Mouse (Mus musculus): Measurements from ENCODE around the gene Loxl1. TPM values are rescaled to one million over a fixed set of nuclear protein-coding genes. Genes with fewer than 3 reads are reported as not detected.

Loxl1 gene
- 2.3 and 2.7 TPM in 2 replicates for polyA plus RNA-seq (2012; rRNA removed)

DNA sequence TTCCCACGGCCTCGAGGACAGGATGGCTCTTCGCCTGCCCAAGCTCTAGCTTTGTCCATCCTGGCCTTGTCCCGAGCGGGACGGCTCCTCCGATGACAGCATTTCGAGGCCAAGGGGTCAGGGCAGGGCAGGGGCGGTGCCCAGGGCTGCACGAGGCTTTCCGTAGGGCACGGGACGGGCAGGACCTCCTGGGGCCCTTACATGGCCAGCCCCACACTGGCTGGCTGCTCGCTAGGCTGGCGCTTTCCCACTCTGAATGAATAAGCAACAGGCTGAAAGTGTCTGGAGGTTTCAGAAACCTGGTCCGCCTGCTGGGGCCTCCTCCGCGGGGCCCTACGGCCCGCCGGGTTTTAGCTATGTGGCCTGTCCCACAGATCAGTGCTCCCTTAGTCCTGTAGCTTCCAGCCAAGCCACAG is at the start of gene Loxl1:
Gene Loxl1, minus strand, starts transcription at position 243 of the 416 bp plus-strand sequence.
- H3K27ac ChIP-seq (ENCODE audit: insufficient read depth, low read length) = no peak within 1 kb of the TSS

DNA sequence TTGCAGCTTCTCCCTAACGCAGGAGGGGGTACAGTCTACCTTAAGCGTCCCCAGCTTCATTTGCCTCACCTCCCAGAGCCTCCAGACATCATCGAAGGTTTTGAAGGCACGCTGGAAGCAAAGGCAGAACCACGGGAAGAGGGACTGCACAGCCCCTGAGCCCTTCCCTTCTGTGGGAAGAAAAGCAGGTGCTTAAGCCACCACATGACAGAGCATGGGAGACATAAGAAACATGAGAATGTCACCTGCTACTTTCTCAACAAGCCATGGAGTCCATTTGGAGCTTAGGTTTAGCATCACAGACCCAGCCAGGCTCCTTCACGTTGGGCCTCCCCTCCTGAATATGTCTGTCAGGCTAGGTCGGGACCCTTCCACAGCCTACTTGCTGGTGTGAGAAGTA is 49.0 kb upstream of the Loxl1 start:
- WGBS = 70% methylated on average over 7 of the region's 7 CpGs
- 0 out of 2 replicates have a peak, but pooled peaks cover 3% of the 10 kb centered on the region for H3K4me1 ChIP-seq (ENCODE audit: control insufficient read depth, insufficient read depth, low read length)
- H3K27me3 ChIP-seq (ENCODE audit: control insufficient read depth, insufficient read depth, low read length) = no peaks in the 10 kb centered on the region
- no peak overlapping the region for H3K4me3 ChIP-seq (replicated peaks; ENCODE audit: insufficient read depth, low read depth, low read length)
- TF ChIP-seq CTCF (IDR thresholded peaks at IDR 0.05; ENCODE audit: borderline replicate concordance, insufficient read depth, low read depth, low read length) = no peak
- no peak for TF ChIP-seq POLR2A (IDR thresholded peaks at IDR 0.05; ENCODE audit: borderline replicate concordance, insufficient read depth, low read length)
- DNase-seq = no peak
- no peak overlapping the region for H3K27ac ChIP-seq (ENCODE audit: insufficient read depth, low read length)

More for the DNA sequence above, at the start of gene Loxl1:
- 11% methylated on average over 21 of the region's 21 CpGs for WGBS
- Histone ChIP-seq H3K4me1 (ENCODE audit: control insufficient read depth, insufficient read depth, low read length) (peaks cover 3% of the 10 kb centered on the region; the same call in 1 of the 2 replicates), H3K27me3 (ENCODE audit: control insufficient read depth, insufficient read depth, low read length) (no peaks in the 10 kb centered on the region; the same call in 1 of the 2 replicates), H3K4me3 (replicated peaks; ENCODE audit: insufficient read depth, low read depth, low read length) (peak within 1 kb of the TSS; percentile 15)
- no peak for TF ChIP-seq CTCF (IDR thresholded peaks at IDR 0.05; ENCODE audit: borderline replicate concordance, insufficient read depth, low read depth, low read length)
- no peak for TF ChIP-seq POLR2A (IDR thresholded peaks at IDR 0.05; ENCODE audit: borderline replicate concordance, insufficient read depth, low read length)
- DNase-seq = peak; percentile 22 to 26

DNA sequence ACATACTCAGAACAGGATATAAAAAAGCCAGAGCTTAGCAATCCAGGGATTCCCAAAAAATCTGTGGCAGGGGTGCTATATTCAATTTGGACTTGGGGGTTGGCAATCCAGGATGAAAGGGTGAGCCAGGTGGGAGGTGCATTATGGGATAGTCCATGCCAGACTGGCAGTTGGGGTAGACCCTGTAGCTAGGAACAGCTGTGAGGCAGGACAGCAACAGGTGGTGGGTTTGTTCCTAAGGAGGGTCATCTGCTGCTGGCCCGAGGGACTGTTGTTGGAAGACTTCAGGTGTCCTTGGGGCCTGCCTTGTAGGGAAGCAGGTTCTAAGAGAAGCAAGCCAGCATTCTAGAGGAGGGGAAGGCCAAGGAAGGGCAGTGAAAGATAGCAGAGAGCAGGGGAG is 48.4 kb upstream of the Loxl1 start:
- H3K27ac ChIP-seq (ENCODE audit: insufficient read depth, low read length) = no peak overlapping the region
- no peak for TF ChIP-seq CTCF (IDR thresholded peaks at IDR 0.05; ENCODE audit: borderline replicate concordance, insufficient read depth, low read depth, low read length)
- no peak for TF ChIP-seq POLR2A (IDR thresholded peaks at IDR 0.05; ENCODE audit: borderline replicate concordance, insufficient read depth, low read length)
- 20% methylated on average over 1 of the region's 1 CpGs for WGBS
- DNase-seq = no peak
- H3K4me1 ChIP-seq (ENCODE audit: control insufficient read depth, insufficient read depth, low read length) = 0 out of 2 replicates have a peak, but pooled peaks cover 3% of the 10 kb centered on the region
- no peak overlapping the region for H3K4me3 ChIP-seq (replicated peaks; ENCODE audit: insufficient read depth, low read depth, low read length)
- H3K27me3 ChIP-seq (ENCODE audit: control insufficient read depth, insufficient read depth, low read length) = no peaks in the 10 kb centered on the region

DNA sequence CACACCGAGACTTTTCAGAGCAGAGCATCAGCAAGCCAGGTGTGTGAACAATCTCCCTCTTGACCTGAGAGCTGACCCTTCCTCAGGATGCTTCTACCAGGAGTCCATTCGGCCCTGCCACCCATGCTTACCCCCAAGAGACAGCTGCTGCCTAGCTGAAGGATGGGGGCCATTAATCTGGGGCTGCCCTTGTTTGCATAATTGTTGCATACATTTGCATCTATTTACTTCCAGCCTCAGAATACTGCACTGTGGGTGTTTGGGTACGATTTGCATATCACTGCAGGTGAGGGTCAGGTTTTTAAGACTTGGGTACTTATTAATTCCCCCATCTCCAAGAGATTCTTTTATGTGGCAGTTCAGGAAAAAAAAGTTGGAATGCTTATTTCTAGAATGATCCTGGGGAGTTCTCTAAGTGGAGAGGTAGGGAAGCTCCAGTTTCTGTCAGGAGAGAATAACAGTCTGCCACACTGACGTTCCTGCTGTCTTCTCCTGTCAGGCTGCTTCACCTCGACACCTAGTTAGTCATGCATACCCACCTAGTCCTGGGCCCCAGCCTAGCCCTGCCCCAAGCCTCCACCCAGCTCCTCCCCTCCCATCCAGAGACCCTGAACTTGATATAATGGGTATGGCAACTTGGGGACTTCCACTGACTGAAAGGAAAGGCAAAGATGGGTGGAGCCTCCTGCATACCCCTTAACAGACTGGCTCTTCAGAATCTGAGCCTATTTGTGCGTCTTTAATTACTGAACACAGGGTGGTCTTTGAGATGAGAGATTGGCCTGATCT is 42.5 kb upstream of the Loxl1 start:
- no peaks in the 10 kb centered on the region for H3K4me1 ChIP-seq (ENCODE audit: control insufficient read depth, insufficient read depth, low read length)
- no peaks in the 10 kb centered on the region for H3K27me3 ChIP-seq (ENCODE audit: control insufficient read depth, insufficient read depth, low read length)
- no peak for DNase-seq
- WGBS = 61% methylated on average over 6 of the region's 6 CpGs
- no peak overlapping the region for H3K27ac ChIP-seq (ENCODE audit: insufficient read depth, low read length)
- no peak overlapping the region for H3K4me3 ChIP-seq (replicated peaks; ENCODE audit: insufficient read depth, low read depth, low read length)
- TF ChIP-seq CTCF (IDR thresholded peaks at IDR 0.05; ENCODE audit: borderline replicate concordance, insufficient read depth, low read depth, low read length) (no peak), POLR2A (IDR thresholded peaks at IDR 0.05; ENCODE audit: borderline replicate concordance, insufficient read depth, low read length) (no peak)

DNA sequence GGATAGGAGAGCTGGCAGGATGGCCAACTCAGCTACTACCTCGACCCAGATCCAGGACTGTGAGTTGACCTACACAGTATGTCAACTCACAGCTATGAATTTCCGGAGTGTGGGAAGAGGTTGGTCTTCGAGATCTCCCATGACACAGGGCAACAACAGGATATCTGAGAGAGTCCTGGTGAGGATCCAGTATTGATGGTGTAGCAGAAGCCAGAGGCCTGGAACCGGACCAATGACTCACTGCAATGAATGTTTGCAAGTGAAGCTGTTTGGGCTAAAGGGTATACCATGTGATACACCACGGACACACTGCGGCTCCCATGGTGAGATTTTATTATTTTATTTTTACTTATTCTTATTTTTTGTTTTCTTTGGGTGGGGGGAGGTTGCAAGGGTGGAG is 41.7 kb upstream of the Loxl1 start:
- H3K27ac ChIP-seq (ENCODE audit: insufficient read depth, low read length) = no peak overlapping the region
- no peak overlapping the region for H3K4me3 ChIP-seq (replicated peaks; ENCODE audit: insufficient read depth, low read depth, low read length)
- no peak for DNase-seq
- WGBS = 76% methylated on average over 6 of the region's 6 CpGs
- H3K4me1 ChIP-seq (ENCODE audit: control insufficient read depth, insufficient read depth, low read length) = no peaks in the 10 kb centered on the region
- no peaks in the 10 kb centered on the region for H3K27me3 ChIP-seq (ENCODE audit: control insufficient read depth, insufficient read depth, low read length)
- TF ChIP-seq CTCF (IDR thresholded peaks at IDR 0.05; ENCODE audit: borderline replicate concordance, insufficient read depth, low read depth, low read length) = no peak
- no peak for TF ChIP-seq POLR2A (IDR thresholded peaks at IDR 0.05; ENCODE audit: borderline replicate concordance, insufficient read depth, low read length)

DNA sequence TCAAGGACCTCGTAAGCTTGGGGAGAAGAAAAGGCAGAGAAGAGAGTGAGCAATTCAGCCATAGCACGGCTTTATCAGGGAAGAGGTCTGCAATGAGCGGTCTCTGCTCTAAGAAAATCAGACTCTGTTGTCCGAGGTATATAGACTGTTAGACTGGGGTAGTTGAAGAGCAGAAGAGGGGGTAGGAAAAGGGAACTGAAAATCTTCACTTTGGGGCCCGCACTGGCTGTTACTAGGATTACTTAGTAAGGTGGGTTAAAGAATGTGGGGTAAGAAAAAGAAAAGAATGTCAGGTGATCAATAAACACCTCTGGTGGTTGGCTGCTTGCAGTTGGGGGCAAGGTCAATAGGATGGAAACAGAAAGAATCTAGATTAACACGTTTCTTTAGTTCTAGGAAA is 40.2 kb upstream of the Loxl1 start:
- Histone ChIP-seq H3K27me3 (ENCODE audit: control insufficient read depth, insufficient read depth, low read length) (no peaks in the 10 kb centered on the region), H3K4me3 (replicated peaks; ENCODE audit: insufficient read depth, low read depth, low read length) (no peak overlapping the region), H3K27ac (ENCODE audit: insufficient read depth, low read length) (no peak overlapping the region), H3K4me1 (ENCODE audit: control insufficient read depth, insufficient read depth, low read length) (no peaks in the 10 kb centered on the region)
- WGBS = 94% methylated on average over 6 of the region's 6 CpGs
- no peak for TF ChIP-seq POLR2A (IDR thresholded peaks at IDR 0.05; ENCODE audit: borderline replicate concordance, insufficient read depth, low read length)
- DNase-seq = no peak

DNA sequence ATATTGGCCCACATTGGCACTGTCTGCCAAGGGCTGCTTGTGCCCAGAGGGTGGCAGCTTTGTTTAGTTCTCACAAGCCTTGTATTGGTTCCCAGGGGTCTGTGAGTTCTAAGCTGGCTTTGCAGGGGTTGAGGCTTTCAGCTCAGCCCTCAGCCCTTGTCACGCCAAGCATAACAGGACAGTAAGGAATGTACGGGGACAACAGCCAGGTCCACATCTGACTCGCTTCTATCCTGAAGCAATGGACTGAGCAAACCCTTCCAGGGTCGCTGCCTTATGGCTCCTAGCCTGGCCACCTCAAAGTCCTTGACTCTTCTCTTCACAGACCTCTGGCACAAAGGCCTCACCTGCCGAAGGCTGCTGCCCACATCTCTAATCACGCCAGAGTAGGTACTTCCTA is 34.8 kb upstream of the Loxl1 start:
- Histone ChIP-seq H3K27ac (ENCODE audit: insufficient read depth, low read length) (no peak overlapping the region), H3K27me3 (ENCODE audit: control insufficient read depth, insufficient read depth, low read length) (no peaks in the 10 kb centered on the region), H3K4me3 (replicated peaks; ENCODE audit: insufficient read depth, low read depth, low read length) (no peak overlapping the region), H3K4me1 (ENCODE audit: control insufficient read depth, insufficient read depth, low read length) (no peaks in the 10 kb centered on the region)
- no peak for TF ChIP-seq POLR2A (IDR thresholded peaks at IDR 0.05; ENCODE audit: borderline replicate concordance, insufficient read depth, low read length)
- TF ChIP-seq CTCF (IDR thresholded peaks at IDR 0.05; ENCODE audit: borderline replicate concordance, insufficient read depth, low read depth, low read length) = no peak
- DNase-seq = no peak
- 78% methylated on average over 6 of the region's 6 CpGs for WGBS

DNA sequence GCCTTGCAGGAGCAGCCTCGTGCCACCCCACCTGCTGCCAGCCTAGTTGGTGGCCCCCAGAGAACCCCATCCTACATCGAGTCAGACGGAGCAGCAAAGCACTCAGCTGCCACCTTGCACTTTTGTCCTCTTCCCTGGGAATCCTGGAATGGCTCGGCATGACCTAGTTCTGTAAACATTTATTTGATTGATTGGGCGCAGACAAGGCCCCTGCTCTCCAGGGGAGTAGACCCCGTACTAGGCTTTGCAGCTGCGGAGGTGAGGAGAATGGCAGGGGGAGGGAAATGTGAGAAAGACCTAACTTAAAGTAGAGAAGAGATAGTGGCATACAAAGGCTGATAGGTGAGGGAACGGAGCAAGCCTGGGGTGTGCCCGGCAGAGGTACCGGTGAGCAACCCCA is 33.5 kb upstream of the Loxl1 start:
- no peak overlapping the region for H3K4me3 ChIP-seq (replicated peaks; ENCODE audit: insufficient read depth, low read depth, low read length)
- DNase-seq = no peak
- no peaks in the 10 kb centered on the region for H3K4me1 ChIP-seq (ENCODE audit: control insufficient read depth, insufficient read depth, low read length)
- no peak overlapping the region for H3K27ac ChIP-seq (ENCODE audit: insufficient read depth, low read length)
- WGBS = 58% methylated on average over 10 of the region's 10 CpGs
- H3K27me3 ChIP-seq (ENCODE audit: control insufficient read depth, insufficient read depth, low read length) = no peaks in the 10 kb centered on the region
- TF ChIP-seq CTCF (IDR thresholded peaks at IDR 0.05; ENCODE audit: borderline replicate concordance, insufficient read depth, low read depth, low read length) = no peak
- no peak for TF ChIP-seq POLR2A (IDR thresholded peaks at IDR 0.05; ENCODE audit: borderline replicate concordance, insufficient read depth, low read length)
